Mouse (Mus musculus): ENCODE measurements around the gene Anapc11.
"Not testable (repeated sequence)": the region's sequence is repeated elsewhere in the genome, so short reads cannot be mapped to it uniquely, and the experiment has no call there.

The Anapc11 gene

GRCm38 (mm10) chr11:120574278-120574600 is 24.0 kb upstream of the Anapc11 start:
- in situ Hi-C loops (cut with MseI, MboI), result no loop called here

GRCm38 (mm10) chr11:120575046-120575445 is 23.2 kb upstream of the Anapc11 start:
- in situ Hi-C loops (cut with MseI, MboI), result no loop called here

- in situ Hi-C loops (cut with MseI, MboI), result no loop called here
Measured at GRCm38 (mm10) chr11:120575940-120576339, 22.3 kb upstream of the Anapc11 start.

GRCm38 (mm10) chr11:120576365-120576981 is 21.7 kb upstream of the Anapc11 start:
- in situ Hi-C loops (cut with MseI, MboI), result no loop called here

- in situ Hi-C loops (cut with MseI, MboI), result no loop called here
Measured at GRCm38 (mm10) chr11:120577211-120578023, 20.8 kb upstream of the Anapc11 start.

- in situ Hi-C loops (cut with MseI, MboI), result no loop called here
Measured at GRCm38 (mm10) chr11:120578024-120578693, 20.1 kb upstream of the Anapc11 start.

GRCm38 (mm10) chr11:120578694-120579243 is 19.5 kb upstream of the Anapc11 start:
- in situ Hi-C loops (cut with MseI, MboI), result no loop called here

- in situ Hi-C loops (cut with MseI, MboI), result no loop called here
Measured at GRCm38 (mm10) chr11:120579316-120580107, 18.7 kb upstream of the Anapc11 start.

GRCm38 (mm10) chr11:120580190-120580589 is 18.0 kb upstream of the Anapc11 start:
- in situ Hi-C loops (cut with MseI, MboI), result no loop called here

GRCm38 (mm10) chr11:120580871-120581331 is 17.3 kb upstream of the Anapc11 start:
- in situ Hi-C loops (cut with MseI, MboI), result no loop called here

- in situ Hi-C loops (cut with MseI, MboI), result no loop called here
Measured at GRCm38 (mm10) chr11:120581490-120582267, 16.5 kb upstream of the Anapc11 start, which contains the start of gene Arhgdia. Arhgdia (minus strand) TSS chr11:120581624.

- in situ Hi-C loops (cut with MseI, MboI), result no loop called here
Measured at GRCm38 (mm10) chr11:120582268-120582981, 15.8 kb upstream of the Anapc11 start.

GRCm38 (mm10) chr11:120582982-120583293 is 15.3 kb upstream of the Anapc11 start:
- in situ Hi-C loops (cut with MseI, MboI), result not testable (repeated sequence)

GRCm38 (mm10) chr11:120583937-120584336 is 14.3 kb upstream of the Anapc11 start:
- in situ Hi-C loops (cut with MseI, MboI), result no loop called here

GRCm38 (mm10) chr11:120588531-120588930 is 9.7 kb upstream of the Anapc11 start:
- in situ Hi-C loops (cut with MseI, MboI), result no loop called here

- in situ Hi-C loops (cut with MseI, MboI), result no loop called here
Measured at GRCm38 (mm10) chr11:120597240-120598235, 683 bp upstream of the Anapc11 start.

- in situ Hi-C loops (cut with MseI, MboI), result no loop called here
Measured at GRCm38 (mm10) chr11:120598990-120599549, 849 bp downstream of the Anapc11 start.

- in situ Hi-C loops (cut with MseI, MboI), result no loop called here
Measured at GRCm38 (mm10) chr11:120600716-120601115, 2.5 kb downstream of the Anapc11 start.

- in situ Hi-C loops (cut with MseI, MboI), result no loop called here
Measured at GRCm38 (mm10) chr11:120603545-120603944, 5.3 kb downstream of the Anapc11 start.

Data from mouse trophoblast stem cell (cell line).